ENCODE assay signal across 42 mouse cellular contexts in the genomic region with DNA sequence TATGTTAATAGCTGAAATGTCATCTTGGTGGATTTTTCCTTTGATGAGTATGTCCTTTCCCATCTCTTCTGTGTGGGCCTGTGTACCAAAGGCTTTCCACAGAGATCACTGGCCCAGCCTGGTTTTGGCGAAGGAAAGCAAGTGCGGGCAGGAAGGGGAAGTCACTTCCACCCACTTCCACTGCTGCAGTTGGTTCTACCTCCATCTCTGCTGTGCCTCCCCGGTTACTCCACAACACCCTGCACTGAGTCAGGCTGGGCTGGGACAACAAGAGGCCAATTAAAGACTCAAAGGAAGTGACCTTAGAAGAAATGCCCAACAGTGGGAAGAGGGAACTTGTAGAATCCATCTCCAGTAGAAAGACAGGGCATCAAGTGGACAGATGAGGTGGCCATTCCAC. TPM values are rescaled to one million over a fixed set of nuclear protein-coding genes. Genes with fewer than 3 reads are reported as not detected.
"Had no signal": no experiment of that assay in that cellular context is flagged by ENCODE, and none has a peak within 500 bp of the region (broad histone marks: within the 10 kb centered on the region; RNA-seq: fewer than 3 reads in every experiment).

No protein-coding gene starts in this region.

- H3K4me3 ChIP-seq: heart, embryonic 10.5 days; heart, embryonic 12.5 days; heart, embryonic 13.5 days; heart, embryonic 15.5 days; hindbrain, embryonic 10.5 days; hindbrain, embryonic 12.5 days; hindbrain, embryonic 13.5 days; hindbrain, embryonic 15.5 days; intestine, embryonic 15.5 days; kidney, embryonic 15.5 days; layer of hippocampus, adult 2 months had no signal

- DNase-seq: heart, postnatal 10 days; heart, postnatal 14 days; heart, postnatal 36 days; heart, postnatal 4 days; kidney, adult 11 months; kidney, adult 18-20 months; kidney, adult 2 months; kidney, adult 8-10 months; kidney, adult 9 months; kidney, postnatal 10 days; kidney, postnatal 14 days; kidney, postnatal 25 days; kidney, postnatal 36 days; kidney, postnatal 4 days; layer of hippocampus, adult 9-11 months; layer of hippocampus, postnatal 36 days had no signal

- ATAC-seq: hindbrain, embryonic 16.5 days; hindbrain, postnatal 0 days; inflammation-experienced regulatory T-cells, adult 6 months; intestine, embryonic 15.5 days; intestine, embryonic 16.5 days; intestine, postnatal 0 days had no signal

- H3K27ac ChIP-seq: heart, embryonic 10.5 days; heart, embryonic 13.5 days; heart, embryonic 15.5 days; hindbrain, embryonic 10.5 days; hindbrain, embryonic 12.5 days; hindbrain, embryonic 13.5 days; hindbrain, embryonic 14.5 days; hindbrain, embryonic 15.5 days; hindbrain, postnatal 0 days; intestine, embryonic 15.5 days; kidney, embryonic 15.5 days; kidney, postnatal 0 days; layer of hippocampus, adult 2 months had no signal

RNA-seq across cellular contexts. Expression of gene Oosp3, which starts 23.2 kb away (rescaled TPM):
- total RNA-seq: heart, adult 8-10 months; heart, postnatal 10 days; heart, postnatal 14 days; heart, postnatal 25 days; heart, postnatal 36 days; heart, postnatal 4 days; hematopoietic stem cell, adult 5-6 weeks; hindbrain, postnatal 0 days; layer of hippocampus, adult 18-20 months; layer of hippocampus, adult 2 months; layer of hippocampus, adult 8-10 months; layer of hippocampus, postnatal 10 days; layer of hippocampus, postnatal 14 days; layer of hippocampus, postnatal 25 days; layer of hippocampus, postnatal 36 days had no signal

RNA-seq across cellular contexts. Expression of gene Gif, which starts 27.3 kb away (rescaled TPM):
- total RNA-seq: heart, adult 8-10 months; heart, postnatal 10 days; heart, postnatal 14 days; heart, postnatal 25 days; heart, postnatal 36 days; heart, postnatal 4 days; hematopoietic stem cell, adult 5-6 weeks; hindbrain, postnatal 0 days; layer of hippocampus, adult 18-20 months; layer of hippocampus, adult 2 months; layer of hippocampus, adult 8-10 months; layer of hippocampus, postnatal 10 days; layer of hippocampus, postnatal 14 days; layer of hippocampus, postnatal 25 days; layer of hippocampus, postnatal 36 days had no signal

RNA-seq across cellular contexts. Expression of gene Oosp1, which starts 29.1 kb away (rescaled TPM):
- total RNA-seq: heart, adult 8-10 months; heart, postnatal 10 days; heart, postnatal 14 days; heart, postnatal 25 days; heart, postnatal 36 days; heart, postnatal 4 days; hindbrain, postnatal 0 days; layer of hippocampus, adult 18-20 months; layer of hippocampus, adult 2 months; layer of hippocampus, adult 8-10 months; layer of hippocampus, postnatal 10 days; layer of hippocampus, postnatal 14 days; layer of hippocampus, postnatal 25 days; layer of hippocampus, postnatal 36 days had no signal

RNA-seq across cellular contexts. Expression of gene Oosp2, which starts 59.7 kb away (rescaled TPM):
- total RNA-seq: heart, adult 8-10 months; heart, postnatal 10 days; heart, postnatal 14 days; heart, postnatal 25 days; heart, postnatal 36 days; heart, postnatal 4 days; hindbrain, postnatal 0 days; layer of hippocampus, adult 18-20 months; layer of hippocampus, adult 2 months; layer of hippocampus, adult 8-10 months; layer of hippocampus, postnatal 10 days; layer of hippocampus, postnatal 14 days; layer of hippocampus, postnatal 25 days; layer of hippocampus, postnatal 36 days had no signal
